Mouse (Mus musculus): ENCODE data around the gene Bmp4. TPM values are rescaled to one million over a fixed set of nuclear protein-coding genes. Genes with fewer than 3 reads are reported as not detected.

The Bmp4 gene
- polyA plus RNA-seq, 1 experiment, result 22.6 TPM

- no peak for DNase-seq (ENCODE audit: low read depth in 1 of 2, low spot score in 2 of 2)
- no peaks in the 10 kb centered on the region for H3K36me3 ChIP-seq (ENCODE audit: control insufficient read depth, insufficient read depth, low read length)
- H3K27ac ChIP-seq (ENCODE audit: insufficient read depth, low read length), result no peak overlapping the region
- H3K4me3 ChIP-seq (ENCODE audit: extremely low read depth, insufficient read depth, insufficient read length), result no peak overlapping the region
- no peaks in the 10 kb centered on the region for H3K27me3 ChIP-seq (ENCODE audit: control insufficient read depth, insufficient read depth, low read length)
- 9% methylated on average over 27 of the region's 27 CpGs for WGBS
- no peaks in the 10 kb centered on the region for H3K4me1 ChIP-seq (ENCODE audit: control insufficient read depth, insufficient read depth, insufficient read length)
- TF ChIP-seq POLR2A (IDR thresholded peaks at IDR 0.05; ENCODE audit: low read depth, low read length) (no peak), CTCF (IDR thresholded peaks at IDR 0.05; ENCODE audit: extremely low read depth, insufficient read depth, insufficient read length, insufficient replicate concordance) (no peak)
Observed at GRCm38 (mm10) chr14:46398091-46398695, 7.7 kb upstream of the Bmp4 start.

DNA sequence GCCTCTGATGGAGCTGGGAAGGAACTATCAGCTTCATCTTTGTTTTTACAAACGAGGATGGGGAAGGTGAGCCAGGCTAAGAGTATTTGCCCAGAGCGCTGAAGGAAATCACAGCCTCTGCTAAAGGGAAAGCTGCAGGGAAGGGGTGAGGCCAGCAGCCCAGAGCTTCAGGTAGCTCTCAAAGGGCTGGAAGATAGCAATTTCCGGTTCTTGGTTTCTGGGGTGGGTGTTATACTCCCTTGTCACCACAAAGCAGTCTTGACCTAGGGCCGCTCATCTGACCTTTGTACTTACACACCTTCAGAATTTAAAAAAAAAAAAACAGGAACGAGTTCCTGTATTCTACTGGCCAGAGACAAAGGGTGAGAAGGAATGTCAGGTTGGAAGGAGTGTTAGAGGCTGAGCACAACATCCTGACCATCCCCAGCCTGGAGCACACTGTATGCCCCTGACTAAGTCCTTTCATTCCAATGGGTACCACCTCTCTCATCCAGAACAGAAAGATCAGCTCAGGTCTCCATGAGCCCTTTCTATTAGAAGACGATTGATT, 1.2 kb upstream of the Bmp4 start:
- WGBS, result 43% methylated on average over 6 of the region's 6 CpGs
- H3K4me1 ChIP-seq (ENCODE audit: control insufficient read depth, insufficient read depth, insufficient read length), result peaks cover 2% of the 10 kb centered on the region
- no peak overlapping the region for H3K27ac ChIP-seq (ENCODE audit: insufficient read depth, low read length)
- H3K36me3 ChIP-seq (ENCODE audit: control insufficient read depth, insufficient read depth, low read length), result no peaks in the 10 kb centered on the region
- no peak for TF ChIP-seq CTCF (IDR thresholded peaks at IDR 0.05; ENCODE audit: extremely low read depth, insufficient read depth, insufficient read length, insufficient replicate concordance)
- TF ChIP-seq POLR2A (IDR thresholded peaks at IDR 0.05; ENCODE audit: low read depth, low read length), result no peak
- no peak overlapping the region for H3K4me3 ChIP-seq (ENCODE audit: extremely low read depth, insufficient read depth, insufficient read length)
- H3K27me3 ChIP-seq (ENCODE audit: control insufficient read depth, insufficient read depth, low read length), result peaks cover 10% of the 10 kb centered on the region
- no peak for DNase-seq (ENCODE audit: low read depth in 1 of 2, low spot score in 2 of 2)

GRCm38 (mm10) chr14:46389438-46390248, 826 bp downstream of the Bmp4 start:
- peaks cover 2% of the 10 kb centered on the region for H3K4me1 ChIP-seq (ENCODE audit: control insufficient read depth, insufficient read depth, insufficient read length)
- peak overlapping the region; percentile 17; the same call in 1 of the 2 replicates for H3K4me3 ChIP-seq (ENCODE audit: extremely low read depth, insufficient read depth, insufficient read length)
- peaks cover 18% of the 10 kb centered on the region for H3K27me3 ChIP-seq (ENCODE audit: control insufficient read depth, insufficient read depth, low read length)
- 12% methylated on average over 24 of the region's 24 CpGs for WGBS
- no peak for TF ChIP-seq CTCF (IDR thresholded peaks at IDR 0.05; ENCODE audit: extremely low read depth, insufficient read depth, insufficient read length, insufficient replicate concordance)
- TF ChIP-seq POLR2A (IDR thresholded peaks at IDR 0.05; ENCODE audit: low read depth, low read length), result no peak
- no peaks in the 10 kb centered on the region for H3K36me3 ChIP-seq (ENCODE audit: control insufficient read depth, insufficient read depth, low read length)
- no peak overlapping the region for H3K27ac ChIP-seq (ENCODE audit: insufficient read depth, low read length)
- no peak for DNase-seq (ENCODE audit: low read depth in 1 of 2, low spot score in 2 of 2)

- Histone ChIP-seq H3K4me1 (ENCODE audit: control insufficient read depth, insufficient read depth, insufficient read length) (peaks cover 2% of the 10 kb centered on the region), H3K27me3 (ENCODE audit: control insufficient read depth, insufficient read depth, low read length) (peaks cover 18% of the 10 kb centered on the region), H3K27ac (ENCODE audit: insufficient read depth, low read length) (peak overlapping the region; percentile 9; the same call in 1 of the 2 replicates), H3K4me3 (ENCODE audit: extremely low read depth, insufficient read depth, insufficient read length) (peak overlapping the region; percentile 13), H3K36me3 (ENCODE audit: control insufficient read depth, insufficient read depth, low read length) (no peaks in the 10 kb centered on the region)
- TF ChIP-seq CTCF (IDR thresholded peaks at IDR 0.05; ENCODE audit: extremely low read depth, insufficient read depth, insufficient read length, insufficient replicate concordance), result no peak
- no peak for TF ChIP-seq POLR2A (IDR thresholded peaks at IDR 0.05; ENCODE audit: low read depth, low read length)
- 2% methylated on average over 27 of the region's 27 CpGs for WGBS
- no peak for DNase-seq (ENCODE audit: low read depth in 1 of 2, low spot score in 2 of 2)
Observed at GRCm38 (mm10) chr14:46388636-46389035, 1.8 kb downstream of the Bmp4 start.

- under 1% methylated on average over 37 of the region's 41 CpGs for WGBS
- H3K27me3 ChIP-seq (ENCODE audit: control insufficient read depth, insufficient read depth, low read length), result peaks cover 18% of the 10 kb centered on the region
Observed at GRCm38 (mm10) chr14:46387821-46388481, 2.5 kb downstream of the Bmp4 start.

GRCm38 (mm10) chr14:46387357-46387671, 3.2 kb downstream of the Bmp4 start:
- WGBS, result 2% methylated on average over 27 of the region's 27 CpGs
- Histone ChIP-seq H3K27ac (ENCODE audit: insufficient read depth, low read length) (peak overlapping the region; percentile 72), H3K4me3 (ENCODE audit: extremely low read depth, insufficient read depth, insufficient read length) (peak overlapping the region; percentile 49), H3K27me3 (ENCODE audit: control insufficient read depth, insufficient read depth, low read length) (peaks cover 18% of the 10 kb centered on the region), H3K4me1 (ENCODE audit: control insufficient read depth, insufficient read depth, insufficient read length) (peaks cover 2% of the 10 kb centered on the region), H3K36me3 (ENCODE audit: control insufficient read depth, insufficient read depth, low read length) (no peaks in the 10 kb centered on the region)
- DNase-seq (ENCODE audit: low read depth in 1 of 2, low spot score in 2 of 2), result no peak
- TF ChIP-seq CTCF (IDR thresholded peaks at IDR 0.05; ENCODE audit: extremely low read depth, insufficient read depth, insufficient read length, insufficient replicate concordance), result no peak
- TF ChIP-seq POLR2A (IDR thresholded peaks at IDR 0.05; ENCODE audit: low read depth, low read length), result no peak

More at GRCm38 (mm10) chr14:46387821-46388481, 2.5 kb downstream of the Bmp4 start:
- Histone ChIP-seq H3K4me1 (ENCODE audit: control insufficient read depth, insufficient read depth, insufficient read length) (peaks cover 2% of the 10 kb centered on the region), H3K27ac (ENCODE audit: insufficient read depth, low read length) (peak overlapping the region; percentile 72), H3K36me3 (ENCODE audit: control insufficient read depth, insufficient read depth, low read length) (no peaks in the 10 kb centered on the region), H3K4me3 (ENCODE audit: extremely low read depth, insufficient read depth, insufficient read length) (peak overlapping the region; percentile 49; the same call in 1 of the 2 replicates)
- no peak for DNase-seq (ENCODE audit: low read depth in 1 of 2, low spot score in 2 of 2)
- TF ChIP-seq CTCF (IDR thresholded peaks at IDR 0.05; ENCODE audit: extremely low read depth, insufficient read depth, insufficient read length, insufficient replicate concordance) (no peak), POLR2A (IDR thresholded peaks at IDR 0.05; ENCODE audit: low read depth, low read length) (no peak)
